Mouse (Mus musculus): ENCODE measurements around the gene Gmds.

Gene Gmds

DNA sequence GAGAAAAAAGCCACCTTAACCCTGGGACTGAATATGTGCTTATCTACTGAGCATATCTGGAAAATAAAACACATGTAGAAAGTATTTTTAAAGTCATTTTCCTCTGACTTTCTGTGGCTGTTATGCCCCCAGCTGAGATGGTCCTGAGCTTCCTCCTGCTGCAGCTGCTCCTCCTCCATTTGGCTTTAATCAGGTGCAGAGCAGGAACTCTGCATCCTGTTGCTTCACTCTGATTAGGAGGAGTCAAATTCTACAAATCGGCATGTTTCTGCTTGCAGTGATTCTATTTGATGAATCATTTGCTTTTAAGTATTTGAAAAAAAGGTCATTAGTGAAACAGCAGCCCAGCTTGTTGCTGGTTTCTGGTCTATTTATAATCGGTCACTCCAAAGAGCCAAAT lies 177.0 kb downstream of the Gmds start:
- peak in 1 of 2 experiments; percentile 26 for DNase-seq (ENCODE audit: low spot score in 2 of 2)

DNA sequence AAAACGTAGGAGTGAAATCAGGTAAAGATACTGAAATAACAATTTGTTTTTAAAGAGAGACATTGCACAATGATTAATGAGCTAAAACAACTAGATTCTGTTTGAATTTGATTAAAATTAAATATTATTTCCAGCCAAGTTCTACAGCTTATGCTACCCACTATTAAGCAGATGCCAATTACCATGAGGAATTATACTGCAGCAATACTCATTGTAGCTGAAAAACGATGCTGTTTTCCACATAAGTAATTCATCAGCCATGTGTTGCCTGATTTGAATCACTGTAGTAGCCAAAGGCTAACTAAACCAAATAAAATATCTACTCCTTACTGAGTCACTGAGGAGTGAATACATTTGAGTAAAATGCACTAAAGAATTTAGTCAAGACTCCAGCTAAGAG lies 180.3 kb downstream of the Gmds start:
- DNase-seq (ENCODE audit: low spot score in 2 of 2), result no peak

DNA sequence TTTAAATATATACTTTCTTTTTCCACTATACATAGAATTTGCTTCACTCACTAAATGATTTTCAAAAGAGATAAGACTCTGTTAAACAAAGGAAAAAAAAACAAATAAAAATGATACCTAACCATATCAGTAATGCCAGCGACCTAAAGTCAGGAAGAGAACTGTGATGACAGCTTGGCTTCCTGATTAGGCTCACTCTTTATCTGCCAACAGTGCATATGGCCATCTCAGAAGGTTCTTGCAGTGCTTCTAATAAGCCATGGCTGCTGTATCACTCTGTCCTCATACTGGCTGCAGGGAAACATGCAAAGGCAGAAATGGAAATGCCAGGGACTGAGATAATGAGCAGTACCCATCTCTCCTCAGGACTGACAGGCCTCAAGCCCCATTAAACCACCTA lies 192.6 kb downstream of the Gmds start:
- DNase-seq (ENCODE audit: low spot score in 2 of 2), result no peak

DNA sequence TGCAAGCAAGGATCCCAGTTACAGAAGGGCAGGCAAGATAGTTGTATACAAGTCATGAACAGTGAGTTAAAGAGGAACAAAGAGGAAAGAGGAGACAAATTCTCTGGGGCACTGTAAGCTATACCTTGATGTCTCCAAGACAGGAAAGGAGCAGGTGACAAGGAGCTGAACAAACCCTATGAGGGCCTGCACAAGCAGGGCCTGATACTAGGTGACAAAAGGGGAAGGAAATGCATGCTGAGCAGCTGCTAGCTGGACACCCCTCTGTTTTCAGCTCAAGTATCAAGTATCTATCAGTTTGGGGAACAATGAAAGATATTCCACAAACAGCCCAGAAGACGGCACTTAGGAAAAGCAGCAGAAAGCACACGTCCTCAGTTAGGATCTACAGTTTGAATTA lies 193.4 kb downstream of the Gmds start:
- DNase-seq (ENCODE audit: low spot score in 2 of 2), result no peak

DNA sequence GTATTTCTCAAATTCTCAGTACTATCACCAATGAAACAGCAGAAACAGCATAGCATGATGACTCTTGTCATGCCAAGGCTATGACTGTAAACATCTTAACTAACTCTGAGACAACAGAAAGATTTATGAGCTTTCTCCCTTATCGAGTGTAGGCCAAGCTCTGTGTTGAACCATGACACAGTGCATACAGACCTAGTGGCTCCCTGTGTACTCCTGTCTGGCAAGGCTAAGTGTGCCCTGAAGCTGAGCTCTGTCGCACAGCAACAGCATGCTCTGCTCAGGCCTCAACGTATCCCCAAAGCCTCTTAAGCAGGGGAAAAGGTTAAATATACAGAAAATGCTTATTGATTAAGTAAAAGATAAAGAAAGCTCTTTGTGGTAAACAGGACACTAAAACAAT lies 194.9 kb downstream of the Gmds start:
- peak in 1 of 2 experiments; percentile 52 for DNase-seq (ENCODE audit: low spot score in 2 of 2)

DNA sequence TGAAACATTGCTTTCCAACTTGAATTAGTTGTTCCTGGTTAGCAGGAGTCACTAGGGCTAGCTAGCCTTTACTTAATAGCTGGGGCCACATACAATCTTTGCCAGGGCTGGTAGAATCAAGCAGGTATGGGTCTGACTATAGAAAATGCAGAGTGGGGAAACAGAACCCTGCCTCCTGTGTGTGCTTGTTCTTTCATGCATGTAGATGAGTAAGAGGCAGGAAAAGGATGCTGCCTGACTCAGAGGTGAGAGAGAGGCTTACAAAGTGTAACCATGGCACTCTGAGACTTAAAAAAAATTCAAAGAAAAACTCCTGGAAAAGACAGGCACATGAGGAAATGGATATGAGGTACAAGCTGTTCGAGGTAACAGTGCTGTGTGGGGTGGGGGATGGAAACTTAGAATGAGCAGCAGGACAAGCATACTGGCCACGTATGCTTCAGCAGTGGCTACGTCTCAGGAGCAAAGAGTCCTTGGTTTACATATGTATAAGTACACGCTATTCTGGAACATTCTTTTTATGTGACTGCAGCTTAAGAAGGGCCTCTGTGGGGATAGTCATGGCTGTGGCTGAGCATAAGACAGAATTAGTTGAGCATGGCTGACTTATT lies 203.8 kb downstream of the Gmds start:
- no peak for DNase-seq (ENCODE audit: low spot score in 2 of 2)

DNA sequence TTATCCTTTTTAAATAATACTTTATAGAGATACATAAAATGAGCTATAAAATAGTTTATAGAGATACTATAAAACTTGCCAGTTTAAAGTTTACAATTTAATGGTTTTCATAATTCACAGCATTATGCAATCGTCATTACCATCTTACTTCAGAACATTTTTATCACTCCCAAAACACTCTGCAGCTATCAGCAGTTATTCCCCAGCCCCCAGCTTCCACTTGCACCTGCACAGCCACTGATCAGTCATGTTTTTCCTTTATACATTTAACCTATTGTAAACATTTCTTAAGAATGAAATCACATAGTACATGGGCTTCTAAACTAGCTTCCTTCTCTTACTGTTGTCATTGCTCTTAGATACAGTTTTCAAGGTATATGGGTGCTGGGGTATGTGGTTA lies 208.6 kb downstream of the Gmds start:
- no peak for DNase-seq (ENCODE audit: low spot score in 2 of 2)

DNA sequence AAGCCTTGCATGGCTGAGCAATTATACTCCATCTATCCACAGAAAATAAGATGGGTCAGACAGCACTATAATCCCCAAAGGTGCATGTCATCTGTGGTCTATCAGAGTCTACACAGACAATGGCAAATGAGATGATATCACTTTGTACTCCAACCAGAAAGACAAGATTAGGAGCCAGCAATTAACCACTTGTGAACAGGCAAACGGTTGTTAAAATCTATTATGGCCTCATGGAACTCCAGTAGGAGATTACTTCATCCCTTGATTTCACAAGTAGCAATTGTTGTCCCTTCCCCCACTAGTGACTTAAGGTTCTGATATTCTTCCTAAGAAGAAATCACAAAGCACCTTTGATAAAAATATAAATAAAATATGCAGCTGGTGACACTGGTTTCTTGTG lies 220.2 kb downstream of the Gmds start:
- no peak for DNase-seq (ENCODE audit: low spot score in 2 of 2)

DNA sequence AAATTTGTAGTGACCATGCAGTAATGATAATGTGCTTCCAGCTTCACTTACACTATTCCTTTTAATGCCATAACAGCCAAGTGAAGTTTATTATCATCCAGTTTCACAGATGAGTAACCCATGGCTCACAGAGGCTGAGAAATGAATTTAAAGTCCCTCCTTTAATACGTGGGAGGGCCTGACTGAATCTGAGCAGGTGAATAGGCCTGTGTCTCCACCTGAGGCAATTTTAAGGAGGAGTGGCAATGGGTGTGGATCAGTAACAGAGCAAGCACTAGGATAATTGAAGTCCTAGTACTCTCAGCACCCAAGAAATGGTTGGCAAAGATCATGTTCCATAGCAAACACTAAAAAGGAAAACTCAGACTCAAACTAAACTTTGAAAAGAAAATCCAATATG lies 223.1 kb downstream of the Gmds start:
- no peak for DNase-seq (ENCODE audit: low spot score in 2 of 2)

DNA sequence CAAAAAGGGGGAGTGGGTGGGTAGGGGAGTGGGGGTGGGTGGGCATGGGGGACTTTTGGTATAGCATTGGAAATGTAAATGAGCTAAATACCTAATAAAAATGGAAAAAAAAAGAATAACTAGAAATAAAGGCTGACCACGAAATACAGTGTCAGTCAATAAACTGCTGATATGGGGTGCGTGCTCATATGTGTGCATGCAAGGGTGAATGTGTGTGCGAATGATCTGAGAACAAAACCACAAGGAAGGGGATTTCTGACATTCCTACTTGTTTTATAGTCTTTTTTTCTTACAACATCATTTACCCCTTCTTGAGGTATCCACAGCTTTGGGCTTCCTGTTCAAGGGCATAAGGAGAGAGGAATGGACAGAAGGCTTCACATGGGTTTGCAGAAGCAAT lies 224.7 kb downstream of the Gmds start:
- no peak for DNase-seq (ENCODE audit: low spot score in 2 of 2)

DNA sequence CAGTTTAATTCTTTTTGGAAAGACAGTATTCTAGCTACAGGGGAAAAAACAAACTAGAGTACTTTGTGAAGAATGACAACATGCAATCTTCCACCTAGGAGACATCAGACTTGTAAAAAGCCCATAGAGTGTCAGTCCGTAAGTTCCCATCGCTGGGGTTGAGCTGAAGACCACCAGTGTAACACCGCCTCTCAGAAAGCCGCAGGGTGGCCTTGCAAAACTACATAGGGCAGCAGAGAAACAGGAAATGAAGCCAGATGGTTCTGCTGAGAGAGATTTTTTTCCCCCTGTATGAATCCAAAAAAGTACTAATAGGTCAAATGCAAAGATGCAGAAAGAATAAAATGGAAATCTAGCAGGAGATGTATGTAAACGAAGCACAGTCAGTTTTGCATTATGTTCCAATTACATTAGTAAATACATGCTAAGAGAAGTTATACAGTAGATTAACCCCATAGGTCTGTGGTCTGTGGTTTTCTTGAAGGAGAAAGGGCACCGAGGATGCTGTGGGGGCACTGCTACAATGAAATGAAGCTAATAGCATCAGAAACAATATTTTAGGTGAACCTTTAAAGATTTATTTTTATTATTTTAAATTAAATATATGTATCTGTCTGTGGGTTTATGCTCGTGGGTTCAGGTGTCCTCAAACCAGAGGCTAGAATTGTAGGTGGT lies 250.1 kb downstream of the Gmds start:
- DNase-seq (ENCODE audit: low spot score in 2 of 2), result no peak

DNA sequence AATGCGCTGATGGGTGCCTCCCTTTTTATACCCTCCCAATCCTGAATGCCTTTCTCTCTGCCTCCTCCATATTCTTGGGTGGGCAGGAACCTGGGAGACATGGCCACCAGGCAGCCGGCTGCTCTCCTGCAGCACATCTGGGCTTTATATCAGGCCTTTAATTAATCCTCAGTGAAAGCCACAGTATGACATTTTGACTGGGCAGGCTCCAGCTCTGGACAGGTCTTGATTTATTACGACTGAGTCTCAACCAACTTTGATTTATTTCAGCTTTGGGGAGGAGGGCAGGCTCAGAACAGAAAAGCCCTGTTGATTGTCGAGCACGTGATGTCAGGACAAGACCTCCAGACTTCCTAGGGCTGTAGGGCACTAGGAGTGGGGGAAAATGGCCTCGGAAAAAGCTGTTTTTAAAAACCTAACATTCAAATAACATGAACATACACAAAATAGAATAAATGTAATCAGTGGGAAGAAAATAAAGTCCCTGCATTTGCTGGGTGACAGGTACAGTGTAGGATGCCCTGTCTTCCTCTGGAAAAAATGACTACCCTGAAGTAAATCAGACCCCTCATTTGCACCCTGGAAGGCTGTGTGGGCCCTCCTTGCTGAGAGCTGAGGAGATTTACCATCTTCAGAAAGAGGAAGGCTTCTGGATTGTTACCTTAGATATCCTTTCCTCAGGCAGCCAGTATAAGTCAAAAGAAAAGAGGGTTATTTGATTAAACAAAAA lies 257.9 kb downstream of the Gmds start:
- DNase-seq (ENCODE audit: low spot score in 2 of 2), result no peak

DNA sequence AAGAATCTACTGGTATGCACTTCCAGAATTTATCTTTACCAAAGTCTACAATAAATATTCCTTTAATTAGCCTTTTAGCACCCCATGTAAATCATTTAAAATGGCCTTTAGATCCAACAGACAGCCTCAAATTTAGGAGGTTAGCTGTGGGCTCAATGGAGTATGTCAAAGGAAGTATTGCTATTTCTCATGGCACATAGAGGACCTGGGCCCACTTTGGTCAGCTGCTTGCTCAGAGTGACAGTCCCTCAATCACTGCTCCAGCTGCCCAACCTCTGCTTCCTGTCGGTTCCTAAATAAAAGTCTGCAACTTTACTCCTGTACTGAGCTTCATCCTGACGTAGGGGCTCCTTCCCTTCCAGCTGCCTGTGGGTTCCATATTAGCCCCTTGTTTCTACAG lies 264.9 kb downstream of the Gmds start:
- DNase-seq (ENCODE audit: low spot score in 2 of 2), result no peak

DNA sequence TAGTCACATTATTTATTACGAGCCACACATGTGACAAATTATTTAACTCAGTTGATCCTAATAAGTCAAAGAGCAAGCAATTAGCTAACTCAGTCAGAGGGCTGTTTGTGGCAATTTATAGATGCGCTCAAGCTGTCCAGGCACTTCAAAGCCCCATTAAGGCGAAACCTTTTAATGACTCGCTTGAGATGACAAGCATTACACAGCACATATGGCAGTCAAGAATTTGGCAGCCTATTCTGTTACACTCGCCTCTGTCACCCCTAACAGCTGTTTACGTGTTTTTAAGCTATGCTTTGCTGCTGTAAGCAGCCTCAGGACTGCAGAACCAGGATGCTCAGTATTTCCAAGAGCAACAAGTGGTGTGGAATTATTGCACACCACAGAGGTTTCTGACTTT lies 283.2 kb downstream of the Gmds start:
- DNase-seq (ENCODE audit: low spot score in 2 of 2), result no peak

DNA sequence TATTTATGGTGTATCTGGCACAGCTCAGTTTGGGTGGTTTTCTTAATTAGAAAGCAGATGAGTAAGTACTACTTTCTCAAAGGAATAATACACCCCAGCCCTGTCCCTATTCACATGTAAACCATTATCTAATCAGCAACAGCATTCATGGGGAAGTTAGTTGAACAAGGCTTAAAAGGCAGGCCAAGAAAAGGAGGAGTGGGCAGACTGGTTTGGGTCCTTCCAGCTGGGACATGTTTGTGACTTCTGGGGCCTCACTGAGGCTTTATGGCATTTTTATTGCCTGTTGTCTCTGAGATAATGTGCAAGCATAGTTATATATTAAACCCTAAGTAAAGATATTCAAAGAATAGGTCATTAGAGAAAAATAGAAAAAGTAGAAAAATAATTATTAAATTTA lies 285.0 kb downstream of the Gmds start:
- DNase-seq (ENCODE audit: low spot score in 2 of 2), result peak; percentile 16 to 60

DNA sequence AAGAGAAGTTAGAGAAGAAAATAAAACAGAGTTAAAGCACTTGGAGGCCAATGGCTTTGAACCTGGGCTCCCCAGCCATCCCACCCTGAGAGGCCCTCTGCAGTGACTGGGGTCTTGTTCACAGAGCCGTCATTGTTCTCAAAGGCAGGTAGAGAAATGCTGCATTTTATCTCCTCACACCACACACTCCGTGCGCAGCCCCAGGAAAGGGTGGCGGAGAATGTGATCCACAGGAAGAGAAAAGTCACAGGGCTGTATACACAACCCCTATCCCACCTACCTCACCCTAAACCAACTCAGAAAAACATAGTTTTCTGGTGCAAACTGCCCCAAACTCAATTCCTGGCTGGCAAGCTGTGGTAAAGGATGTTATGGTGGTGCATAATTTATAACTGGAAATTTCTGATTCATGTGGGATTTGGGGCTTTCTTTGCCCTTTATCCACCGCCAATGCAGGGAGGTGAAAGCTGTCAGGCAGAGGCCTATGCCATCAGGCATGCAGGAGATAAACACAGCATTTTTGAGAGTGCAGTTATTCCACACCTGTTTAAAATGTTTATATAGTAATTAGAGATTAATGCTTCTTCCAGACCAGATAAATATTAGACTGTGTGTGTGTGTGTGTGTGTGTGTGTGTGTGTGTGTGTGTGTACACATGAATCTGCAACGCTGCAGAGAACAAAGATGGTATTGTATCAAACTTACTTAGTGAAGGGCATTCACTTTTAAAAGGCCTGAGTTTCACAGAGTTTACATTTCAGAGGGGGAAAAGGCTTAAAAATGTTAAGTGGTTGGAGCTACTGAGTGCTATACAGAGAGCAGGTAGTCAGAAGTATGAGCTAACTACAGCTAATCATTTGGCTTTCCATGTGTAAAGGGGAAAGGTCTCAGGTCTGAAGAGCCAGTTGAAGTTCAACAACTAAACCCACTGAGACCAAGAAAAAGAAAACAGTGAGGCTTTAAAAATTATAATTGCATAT lies 290.3 kb downstream of the Gmds start:
- no peak for DNase-seq (ENCODE audit: low spot score in 2 of 2)

DNA sequence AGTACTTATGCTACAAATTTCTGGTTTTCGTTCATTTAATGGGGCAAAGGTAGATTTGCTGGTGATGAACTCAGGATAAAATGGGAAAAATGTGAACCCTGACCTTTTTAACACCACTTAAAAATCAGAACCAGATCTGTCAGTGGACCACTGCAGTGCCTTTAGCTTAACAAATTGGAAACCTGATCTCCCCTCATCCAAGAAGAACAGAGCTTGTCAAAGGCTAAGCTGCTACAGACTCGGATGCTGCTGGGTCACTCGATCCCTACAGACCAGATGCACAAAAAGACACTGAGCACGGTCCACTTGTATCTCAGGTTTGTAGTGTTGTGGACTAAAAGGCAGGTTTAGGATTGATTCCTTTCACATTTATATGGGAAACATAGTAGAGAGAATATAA lies 291.6 kb downstream of the Gmds start:
- no peak for DNase-seq (ENCODE audit: low spot score in 2 of 2)

DNA sequence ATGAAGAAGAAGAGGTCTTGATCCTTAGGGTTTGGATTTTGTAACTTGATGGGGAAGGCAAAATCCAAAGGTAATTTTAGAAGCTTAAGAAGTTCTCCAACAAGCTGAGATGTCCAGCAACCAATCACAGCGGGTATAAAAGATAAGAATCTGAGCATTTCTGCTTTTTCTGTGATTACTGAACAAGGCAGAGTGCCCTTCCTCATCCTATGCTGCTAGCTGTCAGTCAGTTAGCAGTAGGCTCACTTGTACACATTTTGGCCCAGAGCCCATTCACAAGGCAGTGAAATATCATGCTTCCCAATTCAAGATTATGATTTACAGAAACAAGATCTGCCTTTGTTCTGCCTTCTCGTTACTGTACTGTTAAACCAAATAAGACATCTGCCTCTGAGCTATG lies 295.8 kb downstream of the Gmds start:
- DNase-seq (ENCODE audit: low spot score in 2 of 2), result no peak

DNA sequence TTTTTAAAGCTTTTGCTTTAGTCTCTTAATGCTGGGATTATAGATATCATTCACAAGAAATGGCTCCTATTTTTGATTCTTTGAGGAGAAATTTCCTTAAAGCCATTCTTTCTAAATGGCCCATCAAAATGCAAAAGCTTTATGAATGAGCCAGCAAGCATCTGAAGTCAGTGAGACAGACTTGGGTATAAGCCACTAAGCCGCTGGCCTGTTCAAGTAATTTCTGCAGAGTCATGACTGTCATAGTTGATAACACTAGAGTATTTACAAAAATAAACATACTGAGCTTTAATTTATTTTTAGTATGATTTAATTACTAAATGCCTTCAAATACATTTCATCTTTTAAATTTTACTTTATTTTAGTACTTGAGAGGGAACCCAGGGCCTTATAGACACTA lies 297.7 kb downstream of the Gmds start:
- DNase-seq (ENCODE audit: low spot score in 2 of 2), result no peak

DNA sequence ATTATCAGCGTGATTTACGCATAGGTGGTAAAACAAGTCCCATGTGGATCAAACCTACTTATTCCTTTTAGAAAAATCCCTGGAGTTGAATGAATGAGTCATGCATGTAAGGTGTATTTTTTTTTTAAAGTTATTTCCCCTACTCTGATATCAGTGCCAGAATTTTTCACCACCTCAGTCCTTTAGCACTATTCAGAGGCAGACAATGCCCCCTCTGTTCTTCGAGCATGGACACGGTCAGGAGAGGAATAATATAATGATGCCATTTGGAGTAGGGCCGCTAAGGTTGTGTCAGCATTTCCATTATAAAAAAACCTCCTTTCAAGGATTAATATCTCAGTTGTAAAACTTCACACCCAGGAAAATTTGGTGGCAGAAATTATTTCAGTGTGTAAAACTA lies 301.6 kb downstream of the Gmds start:
- no peak for DNase-seq (ENCODE audit: low spot score in 2 of 2)

DNA sequence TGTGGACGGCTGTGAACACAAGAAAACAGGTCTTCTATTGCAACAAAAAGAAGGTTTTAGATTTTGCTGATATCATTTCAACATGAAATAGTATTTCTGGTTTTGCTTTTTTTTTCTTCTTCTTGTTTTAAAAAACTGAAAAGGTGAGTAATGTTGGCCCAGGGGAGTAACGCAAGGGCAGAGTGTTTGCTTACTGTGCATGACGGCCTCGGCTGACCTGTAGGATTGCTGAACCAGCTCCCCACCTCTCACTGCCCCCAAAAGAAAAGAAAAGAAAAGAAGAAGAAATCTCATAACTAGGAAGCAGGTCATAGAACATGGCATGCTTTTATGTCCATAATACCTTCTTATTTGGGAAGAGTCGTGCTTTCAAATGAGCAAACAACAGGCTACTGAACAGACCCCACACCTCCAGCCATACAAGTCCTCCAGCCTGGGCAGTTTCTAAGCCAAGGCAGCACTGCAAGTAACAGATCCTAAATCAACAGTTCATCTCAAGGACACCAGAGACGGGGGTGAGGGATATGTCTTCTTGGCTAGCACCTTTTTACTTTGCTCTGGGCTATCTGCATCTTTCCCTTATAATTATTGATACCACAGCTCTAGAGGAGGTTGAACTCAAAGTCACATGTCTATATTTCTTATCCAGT lies 303.6 kb downstream of the Gmds start:
- no peak for DNase-seq (ENCODE audit: low spot score in 2 of 2)

DNA sequence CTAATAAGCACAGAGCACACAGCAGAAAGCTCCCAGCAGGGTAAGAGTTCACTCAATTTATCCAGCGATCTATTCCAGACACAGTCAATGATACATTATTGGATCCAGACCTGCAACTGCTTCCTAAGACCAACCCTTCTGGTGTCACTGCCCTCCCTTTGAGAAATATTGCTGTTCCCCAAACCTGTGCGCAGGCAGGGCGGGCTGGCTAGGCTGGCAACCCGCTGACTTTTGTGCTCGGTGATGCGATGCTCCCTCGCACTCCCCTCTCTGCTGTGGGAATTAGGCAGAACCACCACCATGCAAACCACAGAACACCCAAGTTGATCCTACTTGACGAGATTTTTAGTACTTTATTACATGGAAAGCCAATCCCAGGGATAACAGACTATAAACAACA lies 304.4 kb downstream of the Gmds start:
- DNase-seq (ENCODE audit: low spot score in 2 of 2), result no peak
